Mouse (Mus musculus) skeletal muscle tissue, postnatal 0 days (tissue): ENCODE measurements around the gene Topbp1. TPM values are rescaled to one million over a fixed set of nuclear protein-coding genes. Genes with fewer than 3 reads are reported as not detected.

Experiments used
- polyA plus RNA-seq: library from polyadenylated mRNA; unstranded; fragments of >200 nt; fragmentation: Nextera tagmentation; extraction: Ambion mirVana; gene quantifications from 2 replicates; pipeline ENCODE4 v1.2.1, GENCODE M21; 2015

Gene Topbp1
- polyA plus RNA-seq, result 13.1 and 13.4 TPM in 2 replicates

GRCm38 (mm10) chr9:103304927-103305326 lies at the start of gene Topbp1, which contains the start of gene 1300017J02Rik:
Gene Topbp1 (plus strand): TSS chr9:103305215.
Gene 1300017J02Rik (minus strand): TSS chr9:103305082.

DNA sequence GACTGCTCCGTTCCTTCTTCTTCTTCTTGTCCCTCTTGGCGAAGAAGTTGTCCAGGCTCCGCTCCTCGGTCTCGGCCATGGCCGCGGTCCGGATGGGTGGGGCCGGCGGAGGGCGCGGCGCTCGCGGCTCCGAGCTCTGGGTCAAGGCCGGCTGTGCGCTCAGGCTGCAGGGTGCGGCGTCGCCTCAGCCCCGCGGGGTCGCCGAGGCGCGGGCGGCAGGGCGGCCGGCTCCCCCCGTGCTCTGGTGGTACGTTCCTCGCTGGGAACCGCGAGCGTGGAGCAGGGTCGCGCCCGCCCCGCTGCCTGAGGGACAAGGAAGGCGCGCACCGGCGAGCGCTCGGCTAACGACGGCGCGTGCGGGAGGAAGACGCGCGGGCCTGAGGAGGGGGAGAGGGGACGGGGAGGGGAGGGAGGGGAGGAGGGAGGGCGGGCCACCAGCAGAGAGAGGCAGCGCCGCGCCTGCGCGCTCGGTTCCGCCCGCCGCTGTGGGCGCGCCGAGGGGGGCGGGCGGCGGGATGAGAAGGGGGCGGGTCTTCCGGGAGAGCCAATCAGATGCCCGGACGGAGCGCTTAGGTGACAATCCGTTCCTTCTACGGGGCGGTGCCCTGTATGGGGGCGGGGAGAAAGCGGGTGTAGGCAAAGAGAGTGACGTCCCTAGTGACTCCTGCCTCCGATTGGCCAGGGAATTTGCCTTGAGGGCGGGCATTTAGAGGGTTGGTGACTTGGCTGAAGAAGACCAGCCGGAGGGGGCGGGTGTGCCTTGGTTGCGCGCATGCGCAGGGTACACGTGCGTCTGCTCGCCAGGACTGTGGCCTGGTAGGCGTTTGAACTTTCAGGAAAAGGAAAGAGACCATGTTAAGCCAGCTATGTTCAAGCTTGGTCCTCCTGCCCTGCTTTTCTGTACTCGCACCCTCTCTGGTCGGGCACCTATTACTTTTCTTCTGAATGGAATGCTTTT lies 60.6 kb downstream of the Topbp1 start, which contains the start of gene Cdv3:
TSS of gene Cdv3 (minus strand) at position 551 of the 958 bp plus-strand sequence.

Other genes starting within 250 kb of the Topbp1 start
- 2.4 and 2.8 TPM in 2 replicates for gene Rab6b, start 193.4 kb upstream of the Topbp1 start, polyA plus RNA-seq
- 21.9 and 24.7 TPM in 2 replicates for gene Srprb, start 103.1 kb upstream of the Topbp1 start, polyA plus RNA-seq
- gene Gm20425, start 74.9 kb upstream of the Topbp1 start, polyA plus RNA-seq, result 3.7 and 6.4 TPM in 2 replicates
- 77.2 and 686 TPM in 2 replicates for gene Trf, start 74.8 kb upstream of the Topbp1 start, polyA plus RNA-seq
- gene 1300017J02Rik, start 133 bp upstream of the Topbp1 start, polyA plus RNA-seq, result 1.4 and 2.1 TPM in 2 replicates
- gene Cdv3, start 60.6 kb downstream of the Topbp1 start, polyA plus RNA-seq, result 68.8 and 69.7 TPM in 2 replicates
- 0.27 and 0.72 TPM in 2 replicates for gene Bfsp2, start 175.2 kb downstream of the Topbp1 start, polyA plus RNA-seq